9 mouse cellular contexts compared by ENCODE assay signal in genomic region chr6:119326541-119326940, GRCm38 (mm10).
"Had no signal": no experiment of that assay in that cellular context is flagged by ENCODE, and none has a peak within 500 bp of the region (broad histone marks: within the 10 kb centered on the region; RNA-seq: fewer than 3 reads in every experiment).

No protein-coding gene starts in this region.

- DNase-seq: right cerebral cortex, adult 18-20 months; right cerebral cortex, postnatal 14 days; right cerebral cortex, postnatal 25 days; right cerebral cortex, postnatal 4 days; spleen, adult 18-20 months; thymus, adult 18-20 months; thymus, adult 2 months; thymus, postnatal 25 days; thymus, postnatal 4 days had no signal
